Mouse (Mus musculus): ENCODE measurements at regions not wholly inside any gene's neighbourhood (a gene's known extent, or its start where the extent isn't known, plus 50 kb on each side); places are given as distances from the start of the nearest gene placed in this dataset.

DNA sequence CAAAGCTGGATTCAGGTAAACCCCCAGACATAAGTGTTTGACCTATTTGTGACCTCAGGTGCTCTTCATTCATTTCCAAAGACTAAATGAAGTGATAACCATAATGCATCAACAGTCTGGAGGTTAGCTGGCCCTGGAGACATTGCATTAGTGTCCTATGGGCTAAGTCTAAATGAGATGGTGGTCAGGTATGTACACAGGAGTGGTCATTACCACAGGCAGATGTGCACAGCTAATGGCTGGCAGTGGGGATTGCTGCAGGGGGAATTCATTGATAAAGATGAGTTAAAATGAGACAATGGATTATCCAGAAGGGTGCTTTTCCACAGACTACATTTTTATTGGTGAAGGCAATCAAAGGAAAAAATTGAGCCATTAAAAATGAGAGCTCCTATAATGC lies 114.2 kb upstream of the Fam92a start:
- Histone ChIP-seq H3K4me1 (ENCODE audit: control insufficient read depth, insufficient read depth, low read length) (no peaks in the 10 kb centered on the region), H3K9ac (replicated peaks; ENCODE audit: low read depth, low read length) (no peak overlapping the region), H3K4me3 (ENCODE audit: low read depth, low read length) (no peak overlapping the region), H3K4me2 (replicated peaks; ENCODE audit: low read depth, low read length) (no peak overlapping the region), H3K9me3 (ENCODE audit: control insufficient read depth, low read depth, low read length) (no peaks in the 10 kb centered on the region), H3K27ac (ENCODE audit: low read length) (no peak overlapping the region), H3K36me3 (ENCODE audit: control insufficient read depth, insufficient read depth, low read length) (no peaks in the 10 kb centered on the region), H3K27me3 (ENCODE audit: control insufficient read depth, insufficient read depth, low read length) (no peaks in the 10 kb centered on the region)
- ATAC-seq (ENCODE audit: insufficient number of reproducible peaks, insufficient read depth, low FRiP score, low read depth): no peak

DNA sequence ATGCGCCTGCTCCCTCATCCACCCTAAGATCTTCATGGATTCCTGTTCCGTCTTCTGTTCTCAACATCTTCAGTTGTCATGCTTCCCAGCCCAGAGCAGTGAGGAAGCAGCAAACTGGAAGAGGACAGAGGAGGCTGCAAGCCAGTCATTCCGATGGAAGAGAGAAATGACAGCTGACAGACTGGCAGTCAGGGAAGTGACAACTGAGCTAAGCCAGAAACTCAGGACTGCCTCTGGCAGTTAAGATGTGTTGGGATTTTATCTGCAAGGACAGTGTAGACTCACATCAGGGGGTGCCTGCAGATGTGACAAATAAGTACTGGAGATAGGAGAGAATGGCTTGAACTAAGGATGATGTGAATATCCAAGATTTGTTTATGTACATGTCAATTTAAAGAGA lies 106.1 kb upstream of the Fam92a start:
- Histone ChIP-seq H3K27ac (ENCODE audit: low read length) (no peak overlapping the region), H3K9ac (replicated peaks; ENCODE audit: low read depth, low read length) (no peak overlapping the region), H3K9me3 (ENCODE audit: control insufficient read depth, low read depth, low read length) (no peaks in the 10 kb centered on the region), H3K4me1 (ENCODE audit: control insufficient read depth, insufficient read depth, low read length) (no peaks in the 10 kb centered on the region), H3K27me3 (ENCODE audit: control insufficient read depth, insufficient read depth, low read length) (no peaks in the 10 kb centered on the region), H3K4me2 (replicated peaks; ENCODE audit: low read depth, low read length) (no peak overlapping the region), H3K4me3 (ENCODE audit: low read depth, low read length) (no peak overlapping the region), H3K36me3 (ENCODE audit: control insufficient read depth, insufficient read depth, low read length) (no peaks in the 10 kb centered on the region)
- ATAC-seq (ENCODE audit: insufficient number of reproducible peaks, insufficient read depth, low FRiP score, low read depth): no peak
- 66% methylated on average over 3 of the region's 3 CpGs for WGBS

DNA sequence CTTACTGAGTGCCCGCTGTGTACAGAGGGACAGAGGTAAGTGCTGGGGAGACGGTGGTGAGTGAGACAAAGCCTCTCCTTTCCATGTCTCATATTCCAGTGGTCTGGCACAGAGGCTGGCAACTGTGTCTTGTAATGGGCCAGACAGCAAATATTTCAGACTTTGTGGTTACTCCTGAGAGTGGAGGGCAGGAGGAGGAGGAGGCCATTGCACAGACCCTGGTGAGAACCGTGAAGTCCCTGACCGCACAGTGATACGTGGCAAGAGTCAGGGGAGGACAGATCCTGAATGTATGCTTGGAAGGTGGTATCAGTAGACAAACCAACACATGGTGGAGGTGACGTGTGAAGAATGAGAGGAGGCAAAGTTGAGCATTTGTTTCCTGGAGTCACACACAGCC lies 101.6 kb upstream of the Fam92a start:
- Histone ChIP-seq H3K4me1 (ENCODE audit: control insufficient read depth, insufficient read depth, low read length) (no peaks in the 10 kb centered on the region), H3K4me3 (ENCODE audit: low read depth, low read length) (no peak overlapping the region), H3K9ac (replicated peaks; ENCODE audit: low read depth, low read length) (no peak overlapping the region), H3K9me3 (ENCODE audit: control insufficient read depth, low read depth, low read length) (no peaks in the 10 kb centered on the region), H3K36me3 (ENCODE audit: control insufficient read depth, insufficient read depth, low read length) (no peaks in the 10 kb centered on the region), H3K27me3 (ENCODE audit: control insufficient read depth, insufficient read depth, low read length) (no peaks in the 10 kb centered on the region), H3K4me2 (replicated peaks; ENCODE audit: low read depth, low read length) (no peak overlapping the region), H3K27ac (ENCODE audit: low read length) (no peak overlapping the region)
- no peak for ATAC-seq (ENCODE audit: insufficient number of reproducible peaks, insufficient read depth, low FRiP score, low read depth)
- WGBS: 86% methylated on average over 6 of the region's 6 CpGs

DNA sequence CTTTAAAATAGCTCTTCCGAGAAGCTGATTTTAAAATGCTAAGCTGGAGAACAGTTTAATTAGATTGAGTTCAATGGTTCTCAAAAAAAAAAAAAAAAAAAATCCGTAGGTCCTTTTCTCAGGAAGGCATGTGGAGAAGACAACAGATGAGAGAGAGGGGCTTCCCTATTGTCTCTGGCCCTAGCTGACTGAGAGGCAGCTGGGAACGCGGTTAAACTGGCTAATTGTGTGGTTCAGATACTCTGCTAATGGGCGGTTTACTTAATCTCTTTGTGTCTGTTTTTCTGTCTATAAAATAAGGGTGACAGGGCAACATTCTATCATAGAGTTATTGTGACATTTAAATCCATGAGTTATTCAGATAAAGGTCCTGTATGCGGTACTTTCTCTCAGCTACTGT lies 101.1 kb upstream of the Fam92a start:
- H3K36me3 ChIP-seq (ENCODE audit: control insufficient read depth, insufficient read depth, low read length): no peaks in the 10 kb centered on the region
- no peaks in the 10 kb centered on the region for H3K9me3 ChIP-seq (ENCODE audit: control insufficient read depth, low read depth, low read length)
- no peak overlapping the region for H3K27ac ChIP-seq (ENCODE audit: low read length)
- no peak overlapping the region for H3K9ac ChIP-seq (replicated peaks; ENCODE audit: low read depth, low read length)
- no peak overlapping the region for H3K4me3 ChIP-seq (ENCODE audit: low read depth, low read length)
- WGBS: 75% methylated on average over 6 of the region's 6 CpGs
- ATAC-seq (ENCODE audit: insufficient number of reproducible peaks, insufficient read depth, low FRiP score, low read depth): no peak
- no peak overlapping the region for H3K4me2 ChIP-seq (replicated peaks; ENCODE audit: low read depth, low read length)
- H3K4me1 ChIP-seq (ENCODE audit: control insufficient read depth, insufficient read depth, low read length): no peaks in the 10 kb centered on the region
- H3K27me3 ChIP-seq (ENCODE audit: control insufficient read depth, insufficient read depth, low read length): no peaks in the 10 kb centered on the region

DNA sequence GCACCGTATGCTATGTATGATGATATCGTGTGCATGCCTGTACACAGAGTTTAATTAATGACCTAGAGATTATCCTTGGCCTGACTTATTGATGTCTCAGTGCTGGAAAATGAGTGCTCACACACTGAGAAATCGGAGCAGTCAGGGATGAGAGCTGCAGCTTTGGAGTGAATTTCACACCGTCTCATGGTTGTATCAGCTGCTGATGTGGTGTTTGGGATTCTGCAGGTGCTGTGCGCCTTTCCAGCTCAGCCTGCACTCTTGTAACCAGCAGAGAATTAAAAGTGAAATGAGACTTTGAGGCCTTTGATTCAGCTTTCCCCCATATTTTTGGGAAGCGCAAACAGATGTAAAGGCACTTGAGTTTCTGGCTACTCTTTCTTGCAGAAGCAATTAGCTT lies 100.6 kb upstream of the Fam92a start:
- 72% methylated on average over 6 of the region's 6 CpGs for WGBS
- no peaks in the 10 kb centered on the region for H3K9me3 ChIP-seq (ENCODE audit: control insufficient read depth, low read depth, low read length)
- H3K9ac ChIP-seq (replicated peaks; ENCODE audit: low read depth, low read length): no peak overlapping the region
- no peak overlapping the region for H3K27ac ChIP-seq (ENCODE audit: low read length)
- H3K27me3 ChIP-seq (ENCODE audit: control insufficient read depth, insufficient read depth, low read length): no peaks in the 10 kb centered on the region
- no peak for ATAC-seq (ENCODE audit: insufficient number of reproducible peaks, insufficient read depth, low FRiP score, low read depth)
- H3K36me3 ChIP-seq (ENCODE audit: control insufficient read depth, insufficient read depth, low read length): no peaks in the 10 kb centered on the region
- H3K4me3 ChIP-seq (ENCODE audit: low read depth, low read length): no peak overlapping the region
- H3K4me2 ChIP-seq (replicated peaks; ENCODE audit: low read depth, low read length): no peak overlapping the region
- H3K4me1 ChIP-seq (ENCODE audit: control insufficient read depth, insufficient read depth, low read length): no peaks in the 10 kb centered on the region

DNA sequence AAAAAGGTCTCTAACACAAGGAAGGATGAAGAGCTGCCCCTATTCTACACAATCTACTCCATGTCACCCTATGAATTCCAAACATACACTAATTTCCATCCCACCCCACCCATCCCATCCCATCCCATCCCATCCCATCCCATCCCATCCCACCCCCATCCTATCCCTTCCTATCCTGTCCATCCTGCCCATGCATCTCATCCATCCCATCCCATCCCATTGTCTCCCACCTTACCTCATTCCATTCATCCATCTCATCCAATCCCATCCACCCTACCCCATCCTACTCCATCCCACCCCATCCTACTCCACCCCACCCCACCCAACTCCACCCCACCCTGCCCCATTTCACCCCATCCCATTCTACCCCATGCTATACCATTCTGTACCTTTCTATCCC lies 91.9 kb upstream of the Fam92a start:
- H3K9me3 ChIP-seq (ENCODE audit: control insufficient read depth, low read depth, low read length): no peaks in the 10 kb centered on the region
- H3K4me1 ChIP-seq (ENCODE audit: control insufficient read depth, insufficient read depth, low read length): no peaks in the 10 kb centered on the region
- no peaks in the 10 kb centered on the region for H3K36me3 ChIP-seq (ENCODE audit: control insufficient read depth, insufficient read depth, low read length)
- H3K27me3 ChIP-seq (ENCODE audit: control insufficient read depth, insufficient read depth, low read length): no peaks in the 10 kb centered on the region
- no peak overlapping the region for H3K9ac ChIP-seq (replicated peaks; ENCODE audit: low read depth, low read length)
- no peak overlapping the region for H3K4me2 ChIP-seq (replicated peaks; ENCODE audit: low read depth, low read length)
- no peak overlapping the region for H3K27ac ChIP-seq (ENCODE audit: low read length)
- H3K4me3 ChIP-seq (ENCODE audit: low read depth, low read length): no peak overlapping the region
- no peak for ATAC-seq (ENCODE audit: insufficient number of reproducible peaks, insufficient read depth, low FRiP score, low read depth)

DNA sequence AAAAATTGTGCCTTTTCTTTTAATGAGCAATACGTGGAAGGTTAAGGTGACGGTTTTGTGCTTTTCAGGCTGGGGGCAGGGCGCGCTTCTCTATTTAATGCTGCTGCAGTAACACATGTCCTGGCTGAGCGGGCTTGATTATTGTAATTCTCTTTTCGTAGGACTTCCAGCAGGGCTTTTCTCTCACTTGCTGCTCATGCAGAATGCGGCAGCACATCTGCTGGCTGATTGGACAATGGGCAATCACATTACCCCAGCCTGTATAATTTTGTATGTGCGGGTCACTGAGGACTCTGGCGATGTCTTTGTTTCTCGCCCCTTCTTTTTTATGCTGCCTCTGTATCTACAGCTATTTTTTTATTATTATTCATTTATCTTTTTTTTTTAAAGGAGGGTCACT lies 91.4 kb upstream of the Fam92a start:
- 89% methylated on average over 10 of the region's 10 CpGs for WGBS
- Histone ChIP-seq H3K9ac (replicated peaks; ENCODE audit: low read depth, low read length) (no peak overlapping the region), H3K27ac (ENCODE audit: low read length) (no peak overlapping the region), H3K36me3 (ENCODE audit: control insufficient read depth, insufficient read depth, low read length) (no peaks in the 10 kb centered on the region), H3K9me3 (ENCODE audit: control insufficient read depth, low read depth, low read length) (no peaks in the 10 kb centered on the region), H3K4me3 (ENCODE audit: low read depth, low read length) (no peak overlapping the region), H3K4me1 (ENCODE audit: control insufficient read depth, insufficient read depth, low read length) (no peaks in the 10 kb centered on the region), H3K4me2 (replicated peaks; ENCODE audit: low read depth, low read length) (no peak overlapping the region), H3K27me3 (ENCODE audit: control insufficient read depth, insufficient read depth, low read length) (no peaks in the 10 kb centered on the region)
- no peak for ATAC-seq (ENCODE audit: insufficient number of reproducible peaks, insufficient read depth, low FRiP score, low read depth)

DNA sequence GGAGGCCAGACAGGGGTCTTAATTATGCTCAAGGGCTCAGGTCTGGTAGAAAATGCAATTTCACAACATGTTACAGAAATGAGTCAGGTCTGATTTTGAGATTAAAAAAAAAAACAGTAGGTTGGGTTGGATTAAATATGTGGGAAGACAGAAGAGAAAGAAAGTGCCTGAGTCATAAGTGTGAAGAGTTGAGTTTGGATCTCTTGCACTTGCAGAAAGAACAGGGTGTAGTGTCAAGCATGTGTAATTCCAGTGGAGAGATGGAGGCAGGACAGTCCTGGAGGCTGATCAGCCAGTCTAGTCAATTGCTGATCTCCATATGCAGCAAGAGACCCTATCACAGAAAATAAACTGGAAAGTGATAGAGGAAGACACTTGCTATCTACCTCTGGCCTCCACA lies 76.2 kb upstream of the Fam92a start:
- Histone ChIP-seq H3K4me3 (ENCODE audit: low read depth, low read length) (no peak overlapping the region), H3K9me3 (ENCODE audit: control insufficient read depth, low read depth, low read length) (no peaks in the 10 kb centered on the region), H3K9ac (replicated peaks; ENCODE audit: low read depth, low read length) (no peak overlapping the region), H3K4me1 (ENCODE audit: control insufficient read depth, insufficient read depth, low read length) (no peaks in the 10 kb centered on the region), H3K27me3 (ENCODE audit: control insufficient read depth, insufficient read depth, low read length) (no peaks in the 10 kb centered on the region), H3K36me3 (ENCODE audit: control insufficient read depth, insufficient read depth, low read length) (no peaks in the 10 kb centered on the region), H3K4me2 (replicated peaks; ENCODE audit: low read depth, low read length) (no peak overlapping the region), H3K27ac (ENCODE audit: low read length) (no peak overlapping the region)
- ATAC-seq (ENCODE audit: insufficient number of reproducible peaks, insufficient read depth, low FRiP score, low read depth): no peak

DNA sequence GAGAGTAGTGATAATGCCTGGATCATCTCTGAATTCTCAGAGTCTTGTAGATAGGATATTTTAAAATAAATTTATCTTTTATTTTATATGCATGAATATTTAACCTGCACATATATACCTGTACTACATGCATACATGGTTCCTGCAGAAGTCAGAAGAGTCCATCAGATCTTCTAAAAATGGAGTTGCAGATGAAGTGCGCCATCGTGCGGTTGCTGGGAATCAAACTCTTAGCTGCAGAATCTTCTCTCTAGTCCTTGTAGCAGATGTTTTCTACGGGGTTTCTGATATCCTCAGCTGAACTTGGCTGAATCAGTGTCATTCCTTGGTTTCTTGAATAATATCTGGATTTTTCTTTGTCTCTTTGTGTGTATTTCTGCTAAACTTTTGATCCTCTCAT lies 74.8 kb upstream of the Fam92a start:
- H3K4me2 ChIP-seq (replicated peaks; ENCODE audit: low read depth, low read length): no peak overlapping the region
- no peak overlapping the region for H3K9ac ChIP-seq (replicated peaks; ENCODE audit: low read depth, low read length)
- H3K36me3 ChIP-seq (ENCODE audit: control insufficient read depth, insufficient read depth, low read length): no peaks in the 10 kb centered on the region
- 68% methylated on average over 4 of the region's 4 CpGs for WGBS
- H3K9me3 ChIP-seq (ENCODE audit: control insufficient read depth, low read depth, low read length): no peaks in the 10 kb centered on the region
- ATAC-seq (ENCODE audit: insufficient number of reproducible peaks, insufficient read depth, low FRiP score, low read depth): no peak
- no peaks in the 10 kb centered on the region for H3K27me3 ChIP-seq (ENCODE audit: control insufficient read depth, insufficient read depth, low read length)
- no peak overlapping the region for H3K27ac ChIP-seq (ENCODE audit: low read length)
- H3K4me3 ChIP-seq (ENCODE audit: low read depth, low read length): no peak overlapping the region
- no peaks in the 10 kb centered on the region for H3K4me1 ChIP-seq (ENCODE audit: control insufficient read depth, insufficient read depth, low read length)
